In genomic region chr4:35065075-35065838, GRCm38 (mm10) we compare ENCODE assay signal across 8 mouse cellular contexts.
DNase-seq lines count a peak whose midpoint lies in the region; ATAC-seq and TF ChIP-seq lines count a peak whose summit lies in the region.
"Had no signal": no experiment of that assay in that cellular context is flagged by ENCODE, and none has a peak within 500 bp of the region (broad histone marks: within the 10 kb centered on the region; RNA-seq: fewer than 3 reads in every experiment).

No protein-coding gene starts in this region.

- H3K9ac ChIP-seq in forebrain, embryonic 13.5 days, result no peak overlapping the region
- no peak overlapping the region for H3K9ac ChIP-seq in kidney, postnatal 0 days (ENCODE audit: low read depth, low read length)
- no peak overlapping the region for H3K9ac ChIP-seq in neural tube, embryonic 14.5 days (replicated peaks; ENCODE audit: low read depth, low read length)
- H3K9ac ChIP-seq: liver, embryonic 13.5 days had no signal

- peak; percentile 53; the same call in 1 of the 2 replicates for ATAC-seq in forebrain, embryonic 13.5 days
- ATAC-seq in kidney, postnatal 0 days (replicated peaks; ENCODE audit: low FRiP score, low read depth), result peak; percentile 68; the same call in 1 of the 2 replicates
- ATAC-seq in neural tube, embryonic 14.5 days (ENCODE audit: low read depth), result peak; percentile 77; the same call in 1 of the 2 replicates

- no peaks in the 10 kb centered on the region for H3K9me3 ChIP-seq in forebrain, embryonic 13.5 days (replicated peaks)
- H3K9me3 ChIP-seq in kidney, postnatal 0 days (replicated peaks; ENCODE audit: low read length), result no peaks in the 10 kb centered on the region
- H3K9me3 ChIP-seq in neural tube, embryonic 14.5 days (ENCODE audit: control insufficient read depth, low read length), result no peaks in the 10 kb centered on the region
- H3K9me3 ChIP-seq: liver, embryonic 13.5 days had no signal

- peaks cover 16% of the 10 kb centered on the region for H3K4me1 ChIP-seq in forebrain, embryonic 13.5 days
- 0 out of 2 replicates have a peak, but pooled peaks cover 3% of the 10 kb centered on the region for H3K4me1 ChIP-seq in kidney, postnatal 0 days (replicated peaks; ENCODE audit: insufficient read depth, low read length)
- H3K4me1 ChIP-seq in neural tube, embryonic 14.5 days (ENCODE audit: control insufficient read depth, insufficient read depth, low read length), result peaks cover 6% of the 10 kb centered on the region; the same call in 1 of the 2 replicates
- H3K4me1 ChIP-seq: liver, embryonic 13.5 days had no signal

- DNase-seq in left cerebral cortex, adult 2 months (ENCODE audit: extremely low spot score in 1 of 2, low spot score in 2 of 2), result no peak
- no peak for DNase-seq in left cerebral cortex, adult 11 months (ENCODE audit: low spot score)
- DNase-seq in kidney, postnatal 0 days (ENCODE audit: low spot score), result peak; percentile 74
- DNase-seq in frontal cortex, postnatal 36 days (ENCODE audit: low spot score in 2 of 2), result no peak
- DNase-seq in left cerebral cortex, adult 18-20 months (ENCODE audit: low spot score in 2 of 2), result no peak
- DNase-seq: liver, embryonic 13.5 days had no signal

- TF ChIP-seq CTCF in left cerebral cortex, adult 2 months (IDR thresholded peaks at IDR 0.05), result peak; percentile 28
- TF ChIP-seq CTCF in kidney, postnatal 0 days (IDR thresholded peaks at IDR 0.05; ENCODE audit: low read depth), result peak; percentile 23; the same call in 1 of the 2 replicates

- intact Hi-C loops in left cerebral cortex, adult 2 months (cut with DNase I), result no loop called here

- no peaks in the 10 kb centered on the region for H3K36me3 ChIP-seq in forebrain, embryonic 13.5 days (ENCODE audit: poor library complexity, severe bottlenecking)
- H3K36me3 ChIP-seq in kidney, postnatal 0 days (ENCODE audit: insufficient read depth, low read length), result no peaks in the 10 kb centered on the region
- no peaks in the 10 kb centered on the region for H3K36me3 ChIP-seq in neural tube, embryonic 14.5 days (ENCODE audit: control insufficient read depth, insufficient read depth, low read length)
- H3K36me3 ChIP-seq: liver, embryonic 13.5 days had no signal

- WGBS in forebrain, embryonic 13.5 days, result 41% methylated on average over 15 of the region's 15 CpGs
- WGBS in kidney, postnatal 0 days, result 22% methylated on average over 15 of the region's 15 CpGs
- WGBS in neural tube, embryonic 14.5 days, result 29% methylated on average over 15 of the region's 15 CpGs

- H3K27ac ChIP-seq in left cerebral cortex, adult 2 months, result no peak overlapping the region
- no peak overlapping the region for H3K27ac ChIP-seq in forebrain, embryonic 13.5 days
- H3K27ac ChIP-seq in kidney, postnatal 0 days, result no peak overlapping the region
- H3K27ac ChIP-seq in neural tube, embryonic 14.5 days (ENCODE audit: low read depth, low read length), result no peak overlapping the region
- H3K27ac ChIP-seq: liver, embryonic 13.5 days had no signal

- H3K4me3 ChIP-seq in left cerebral cortex, adult 2 months, result no peak overlapping the region
- no peak overlapping the region for H3K4me3 ChIP-seq in forebrain, embryonic 13.5 days
- no peak overlapping the region for H3K4me3 ChIP-seq in kidney, postnatal 0 days (replicated peaks; ENCODE audit: low read depth, low read length)
- H3K4me3 ChIP-seq in neural tube, embryonic 14.5 days (ENCODE audit: low read depth, low read length), result no peak overlapping the region
- H3K4me3 ChIP-seq: liver, embryonic 13.5 days had no signal

- no peaks in the 10 kb centered on the region for H3K27me3 ChIP-seq in forebrain, embryonic 13.5 days
- H3K27me3 ChIP-seq in kidney, postnatal 0 days (ENCODE audit: insufficient read depth, low read length), result no peaks in the 10 kb centered on the region
- no peaks in the 10 kb centered on the region for H3K27me3 ChIP-seq in neural tube, embryonic 14.5 days (ENCODE audit: control insufficient read depth, insufficient read depth, low read length)
- H3K27me3 ChIP-seq: liver, embryonic 13.5 days had no signal

- no peak overlapping the region for H3K4me2 ChIP-seq in forebrain, embryonic 13.5 days
- H3K4me2 ChIP-seq in kidney, postnatal 0 days (ENCODE audit: low read length), result no peak overlapping the region
- H3K4me2 ChIP-seq in neural tube, embryonic 14.5 days (ENCODE audit: low read depth, low read length), result no peak overlapping the region
- H3K4me2 ChIP-seq: liver, embryonic 13.5 days had no signal
